Mouse (Mus musculus) kidney, adult 11 months (tissue): ENCODE measurements around the gene Ly6g6d.

Source experiments
- DNase-seq: peaks from one replicate; pipeline ENCODE4 v3.0.0; 2022

Ly6g6d gene

GRCm38 (mm10) chr17:35068213-35068914 lies 9.5 kb downstream of the Ly6g6d start:
- DNase-seq: no peak

DNA sequence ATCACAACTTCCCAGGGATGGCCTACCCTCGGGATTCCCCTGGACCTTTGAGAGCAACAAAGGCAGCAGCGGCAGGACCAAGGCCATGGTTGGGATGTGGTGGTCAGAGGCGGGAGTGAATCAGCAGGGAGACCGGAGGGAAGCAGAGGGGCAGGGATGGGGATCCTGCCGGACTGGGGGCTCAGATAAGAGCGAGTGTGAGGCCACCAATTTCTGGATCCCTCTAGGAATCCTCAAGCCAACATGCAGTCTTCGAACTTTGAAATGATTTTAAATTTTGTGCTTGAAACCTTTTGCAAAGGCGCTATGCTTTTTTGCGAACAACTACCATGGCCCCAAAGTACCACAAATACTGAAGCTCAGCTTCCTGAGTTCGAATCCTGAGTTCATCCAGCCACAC lies 11.8 kb downstream of the Ly6g6d start, which contains the start of gene Mpig6b:
Gene Mpig6b, minus strand, starts transcription at position 101 of the 400 bp plus-strand sequence.
- DNase-seq: no peak

GRCm38 (mm10) chr17:35064951-35065947 lies 12.6 kb downstream of the Ly6g6d start, which contains the start of gene Ly6g6c:
Gene Ly6g6c, plus strand, starts transcription at chr17:35065388.
- DNase-seq: peak; percentile 84

GRCm38 (mm10) chr17:35064378-35064877 lies 13.4 kb downstream of the Ly6g6d start:
- no peak for DNase-seq

DNA sequence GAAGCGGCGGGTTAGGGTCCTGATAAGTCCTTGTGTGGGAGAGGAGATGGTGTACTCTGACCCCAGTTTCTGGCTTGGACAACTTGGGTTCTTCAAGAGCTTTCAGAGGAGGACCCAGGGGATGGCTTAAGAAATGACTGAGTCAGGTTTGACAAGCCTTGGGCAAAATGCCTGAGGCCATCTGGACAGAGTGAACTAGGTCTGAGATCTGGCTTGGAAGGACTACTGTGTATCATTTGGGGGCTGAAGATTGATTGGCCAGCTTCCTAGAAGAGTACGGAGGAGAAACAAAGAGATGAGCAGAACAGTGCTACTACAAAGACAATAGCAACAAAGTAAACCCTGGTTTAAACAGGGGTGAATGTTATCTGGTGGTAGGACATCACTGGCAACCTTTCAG lies 14.4 kb downstream of the Ly6g6d start:
- no peak for DNase-seq

- no peak for DNase-seq
Observed at GRCm38 (mm10) chr17:35061299-35061698, 16.6 kb downstream of the Ly6g6d start.

DNA sequence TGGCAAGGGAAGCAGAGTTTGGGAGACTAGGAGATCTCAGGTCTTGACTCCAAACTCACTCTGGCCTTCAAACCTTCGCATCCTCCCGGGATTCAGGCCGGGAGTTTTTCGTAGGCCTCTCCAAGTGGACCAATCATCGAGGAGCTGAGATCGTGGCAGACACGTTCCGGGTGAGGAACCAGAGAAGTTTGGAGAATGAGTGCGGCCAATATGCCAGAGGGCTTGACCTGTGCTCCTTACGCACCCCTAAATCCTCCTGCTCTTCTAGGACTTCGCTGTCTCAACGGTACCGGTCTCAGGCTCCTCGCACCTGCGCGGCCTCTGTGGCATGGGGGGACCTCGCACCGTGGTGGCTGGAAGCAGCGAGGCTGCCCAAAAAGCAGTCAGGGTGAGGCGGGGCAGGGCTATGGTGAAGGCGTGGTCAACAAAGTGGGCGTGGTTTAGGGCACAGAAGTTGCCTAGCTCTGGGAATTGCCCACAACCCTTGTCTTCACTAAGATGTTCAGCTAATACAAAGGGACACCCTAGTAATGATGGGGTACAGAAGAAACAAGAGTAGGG lies 17.0 kb downstream of the Ly6g6d start:
- DNase-seq: peak; percentile 35

- no peak for DNase-seq
Observed at GRCm38 (mm10) chr17:35060071-35060470, 17.8 kb downstream of the Ly6g6d start.

DNA sequence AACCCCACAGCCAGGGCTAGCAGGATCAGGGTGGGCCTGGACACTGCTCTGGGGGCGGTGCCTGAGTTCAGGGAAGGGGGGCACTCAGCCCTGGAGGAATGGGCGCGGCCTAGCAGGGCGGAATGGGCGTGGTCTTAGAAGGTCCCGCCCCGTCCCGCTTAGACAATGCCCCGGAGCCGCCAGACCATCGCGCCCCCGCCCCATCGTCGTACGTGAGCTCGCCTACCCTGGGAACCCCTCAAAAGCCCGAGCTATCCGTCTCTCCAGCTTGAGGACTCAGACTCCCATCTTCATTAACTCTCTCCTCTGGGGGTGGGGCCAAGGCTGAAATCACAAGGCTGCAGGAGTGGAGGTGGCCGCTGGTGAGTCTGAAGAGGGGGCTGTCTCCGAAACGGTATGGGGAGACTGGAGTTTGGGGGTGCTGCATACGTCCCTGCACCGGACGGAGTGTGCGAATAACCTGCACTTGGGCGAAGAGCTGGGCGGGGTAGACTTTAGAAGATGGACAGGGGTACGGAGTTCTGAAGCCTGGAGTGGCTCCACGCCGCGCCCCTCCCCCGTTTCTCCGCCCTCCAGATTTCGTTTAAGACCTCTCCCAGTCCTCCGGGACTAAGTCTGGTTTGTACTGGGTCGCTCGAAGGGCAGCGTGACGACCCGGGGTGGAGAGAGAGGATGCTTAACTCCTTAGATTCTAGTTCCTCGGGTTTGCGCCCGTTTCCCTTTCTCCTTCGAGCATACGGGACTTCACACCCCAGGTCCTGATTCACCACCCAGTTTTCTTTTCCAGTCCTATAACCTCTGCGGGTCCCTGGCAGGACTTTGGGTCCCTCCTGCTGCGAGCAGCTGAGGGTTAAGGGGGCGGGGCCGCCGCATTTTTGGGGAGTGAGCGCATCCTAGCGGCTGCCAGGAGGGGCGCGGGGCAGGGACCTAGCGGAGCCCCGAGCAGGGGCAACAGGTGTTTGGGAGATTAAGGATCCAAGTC lies 18.7 kb downstream of the Ly6g6d start, which contains the start of gene Ddah2:
Gene Ddah2, plus strand, starts transcription at position 125 of the 982 bp plus-strand sequence.
- DNase-seq: peak; percentile 85

- no peak for DNase-seq
Observed at GRCm38 (mm10) chr17:35058316-35058715, 19.5 kb downstream of the Ly6g6d start.

DNA sequence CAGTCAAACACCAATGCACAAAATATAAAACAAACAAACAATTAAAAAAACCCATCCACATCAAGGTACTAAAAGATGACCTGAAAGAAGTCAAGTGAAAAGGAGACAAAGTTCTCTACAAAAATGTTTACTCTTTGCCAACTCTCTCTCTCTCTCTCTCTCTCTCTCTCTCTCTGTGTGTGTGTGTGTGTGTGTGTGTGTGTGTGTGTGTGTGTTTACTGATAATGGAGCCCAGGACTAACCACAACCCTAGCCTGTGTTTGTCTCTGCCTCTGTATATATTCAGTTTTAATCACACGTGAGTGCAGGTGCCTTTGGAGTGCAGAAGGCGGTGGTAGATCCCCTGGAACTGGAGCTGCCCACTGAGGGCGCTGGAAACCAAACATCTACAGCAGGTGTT lies 20.8 kb downstream of the Ly6g6d start:
- no peak for DNase-seq

DNA sequence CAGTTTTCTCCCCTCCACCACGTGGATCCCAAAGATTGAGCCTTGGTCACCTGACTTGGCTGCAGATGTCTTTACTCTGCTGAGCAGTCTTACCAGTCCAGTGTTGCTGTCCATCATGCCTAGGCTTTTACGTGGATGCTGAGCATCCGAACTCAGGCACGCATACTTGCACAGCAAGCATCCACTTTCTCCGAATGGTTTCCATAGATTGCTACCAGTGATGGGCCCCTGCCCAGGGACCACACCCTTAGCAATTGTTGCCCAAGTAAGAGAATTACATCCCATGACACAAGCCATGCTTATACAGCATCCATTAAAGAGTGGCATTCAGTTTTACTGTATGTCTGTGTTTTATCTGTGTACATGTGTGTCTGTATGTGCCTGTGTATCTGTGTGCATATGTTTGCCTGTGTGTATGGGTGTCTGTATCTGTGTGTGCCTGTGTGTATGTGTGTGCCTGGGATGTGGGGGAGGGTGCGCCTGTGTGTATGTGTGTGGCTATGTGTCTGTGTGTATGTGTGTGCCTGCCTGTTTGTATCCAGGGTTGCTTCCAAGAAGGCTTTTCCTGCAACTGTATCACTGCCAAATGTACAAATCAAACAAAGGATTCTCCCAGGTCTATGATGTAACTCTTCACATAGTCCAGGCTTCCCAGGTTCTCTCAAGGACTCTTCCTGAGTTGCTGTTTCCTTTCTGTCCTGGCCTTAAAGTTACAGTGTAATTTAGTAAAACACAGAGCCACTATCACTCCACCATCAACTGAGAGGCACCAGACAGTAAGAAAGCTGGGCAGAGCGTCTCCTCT lies 22.0 kb downstream of the Ly6g6d start:
- DNase-seq: peak; percentile 3

DNA sequence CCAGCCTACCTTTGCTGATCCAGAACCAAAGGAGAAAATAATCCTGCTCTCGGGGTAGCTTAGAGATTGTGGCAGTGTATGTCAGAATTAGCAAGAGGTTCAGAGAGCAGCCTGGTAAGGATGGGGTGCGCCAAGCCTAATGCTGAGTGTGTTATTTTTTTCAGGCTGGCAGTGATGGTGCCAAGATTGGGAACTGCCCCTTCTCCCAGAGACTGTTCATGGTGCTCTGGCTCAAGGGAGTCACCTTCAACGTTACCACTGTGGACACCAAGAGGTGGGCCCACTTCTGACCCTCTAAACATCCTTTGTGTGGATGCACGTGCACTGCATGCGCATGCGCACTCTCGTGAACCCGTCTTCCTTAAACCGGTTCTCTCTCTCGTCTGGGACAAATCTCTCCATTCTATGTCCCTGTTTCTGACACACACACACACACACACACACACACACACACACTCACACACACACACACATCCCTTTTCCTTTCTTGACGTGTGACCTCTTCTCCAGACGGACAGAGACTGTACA lies 25.5 kb downstream of the Ly6g6d start:
- DNase-seq: no peak

GRCm38 (mm10) chr17:35051156-35052086 lies 26.4 kb downstream of the Ly6g6d start:
- DNase-seq: peak; percentile 81

DNA sequence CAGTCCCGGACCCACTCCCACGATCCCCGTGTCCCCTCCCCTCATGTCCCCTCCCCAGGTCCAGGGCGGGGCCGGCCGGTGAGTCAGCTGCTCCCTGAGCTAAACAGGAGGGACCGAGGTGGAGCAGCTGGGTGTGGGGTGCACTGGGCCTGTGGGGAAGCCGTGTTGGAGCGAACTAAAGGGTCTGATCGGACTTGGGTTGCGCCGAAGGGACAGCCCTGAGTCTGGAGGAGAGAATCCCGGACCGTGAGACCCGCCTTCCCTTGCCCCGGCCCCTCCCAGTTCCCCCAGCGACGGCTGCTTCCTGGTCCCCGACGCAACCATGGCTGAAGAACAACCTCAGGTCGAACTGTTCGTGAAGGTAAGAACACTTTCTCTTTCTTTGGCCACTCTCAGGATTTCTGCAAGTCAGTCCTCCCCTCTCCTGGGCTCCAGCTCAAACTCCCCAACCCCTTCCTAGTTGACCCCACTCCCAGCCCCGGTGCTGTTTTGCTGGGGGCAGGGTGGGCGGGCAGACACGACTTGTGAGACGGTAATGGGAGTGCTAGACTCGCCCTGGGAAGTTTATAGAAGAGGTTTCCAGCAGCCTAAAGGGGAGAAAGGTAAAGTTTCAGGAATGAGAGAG lies 27.6 kb downstream of the Ly6g6d start:
- DNase-seq: peak; percentile 73

GRCm38 (mm10) chr17:35049561-35050016 lies 28.3 kb downstream of the Ly6g6d start, which contains the start of gene Clic1:
Gene Clic1, plus strand, starts transcription at chr17:35049966.
- peak; percentile 46 for DNase-seq

- DNase-seq: no peak
Observed at GRCm38 (mm10) chr17:35048932-35049440, 28.9 kb downstream of the Ly6g6d start.

- DNase-seq: peak; percentile 19
Observed at GRCm38 (mm10) chr17:35048149-35048931, 29.5 kb downstream of the Ly6g6d start.
